Mouse (Mus musculus) lung, postnatal 0 days (tissue): ENCODE results near the gene Rhbdf2.
"Not testable (repeated sequence)": the region's sequence is repeated elsewhere in the genome, so short reads cannot be mapped to it uniquely, and the experiment has no call there.

Experiments
- CTCF ChIP-seq: IDR thresholded peaks from 2 replicates; pipeline ENCODE4 v1.5.1; 2016; ENCODE audit warnings: antibody characterized with exemption, mild to moderate bottlenecking
- EP300 ChIP-seq: IDR thresholded peaks from 2 replicates; pipeline ENCODE4 v1.6.1; 2016; ENCODE audit warnings: antibody characterized with exemption, mild to moderate bottlenecking, control low read depth

GRCm38 (mm10) chr11:116636607-116637006 lies 9.8 kb upstream of the Rhbdf2 start:
- peak; percentile 43 for TF ChIP-seq CTCF
- not testable (repeated sequence) for TF ChIP-seq EP300
